Mouse (Mus musculus) C2C12 (cell line): ENCODE measurements around the gene 2610507B11Rik.

Source experiments
- CEBPB ChIP-seq: IDR thresholded peaks from one replicate; pipeline ENCODE4 v1.6.1; 2011; ENCODE audit warnings: low read depth, mild to moderate bottlenecking, control low read depth, moderate library complexity
- CTCF ChIP-seq: IDR thresholded peaks from one replicate; pipeline ENCODE4 v1.5.1; 2011; ENCODE audit not compliant: control insufficient read depth, insufficient read depth, insufficient read length
- MAX ChIP-seq: IDR thresholded peaks from one replicate; pipeline ENCODE4 v1.6.1; 2011; ENCODE audit warnings: mild to moderate bottlenecking, control low read depth
- MYOD1 ChIP-seq: IDR thresholded peaks from one replicate; pipeline ENCODE4 v1.6.1; 2011; ENCODE audit warnings: low read depth; ENCODE audit not compliant: control insufficient read depth, insufficient read length
- USF1 ChIP-seq: IDR thresholded peaks from one replicate; pipeline ENCODE4 v1.6.1; 2011; ENCODE audit warnings: low read depth, mild to moderate bottlenecking, control low read depth, moderate library complexity

DNA sequence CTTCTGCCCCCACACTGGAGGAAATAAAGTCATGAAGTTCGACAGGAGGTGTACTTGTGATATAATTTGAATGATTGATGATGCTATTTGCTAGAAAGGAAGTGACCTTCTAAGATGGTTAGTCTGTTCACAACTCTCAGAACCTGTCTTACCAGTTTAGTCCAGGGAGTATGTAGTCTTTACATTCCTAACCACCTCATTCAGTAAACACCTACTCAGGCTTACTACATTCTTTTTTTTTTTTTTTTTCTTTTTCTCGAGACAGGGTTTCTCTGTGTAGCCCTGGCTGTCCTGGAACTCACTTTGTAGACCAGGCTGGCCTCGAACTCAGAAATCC is 14.6 kb upstream of the 2610507B11Rik start:
- no peak for TF ChIP-seq CTCF
- TF ChIP-seq MYOD1 = no peak
- TF ChIP-seq CEBPB = no peak
- no peak for TF ChIP-seq MAX
- no peak for TF ChIP-seq USF1
